Mouse (Mus musculus): ENCODE results near the gene Lrrc56. TPM values are rescaled to one million over a fixed set of nuclear protein-coding genes. Genes with fewer than 3 reads are reported as not detected.

Gene Lrrc56
- polyA plus RNA-seq, 2 experiments: 10.4 to 15.3 TPM

DNA sequence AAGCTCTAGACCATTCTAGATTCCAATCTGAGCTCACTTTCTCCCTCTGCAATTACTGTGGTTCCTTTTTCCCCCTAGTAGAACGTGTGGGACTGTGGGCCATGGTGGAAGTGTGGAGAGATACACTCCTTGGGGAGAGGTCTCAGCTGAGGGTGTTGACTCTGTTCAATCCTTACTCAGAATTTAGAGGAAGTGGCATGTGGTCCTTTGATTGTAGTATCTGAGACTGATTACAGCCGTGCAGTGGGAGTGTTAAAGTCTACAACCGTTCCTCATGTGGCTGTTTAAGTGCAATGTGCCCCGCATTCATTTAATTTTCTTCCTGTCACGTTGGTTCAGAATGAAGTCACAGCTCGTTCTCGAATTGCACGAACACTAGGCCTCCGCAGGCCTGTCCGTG, 62.2 kb downstream of the Lrrc56 start:
- H3K27me3 ChIP-seq (ENCODE audit: control insufficient read depth, insufficient read depth, low read length): no peaks in the 10 kb centered on the region
- H3K4me3 ChIP-seq (ENCODE audit: insufficient read depth in 1 of 2, low read depth in 2 of 2, low read length in 2 of 2): no peak overlapping the region
- no peak for ATAC-seq (ENCODE audit: insufficient read depth)
- H3K4me1 ChIP-seq (replicated peaks; ENCODE audit: control insufficient read depth in 2 of 2, insufficient read depth in 2 of 2, low read length in 1 of 2): no peaks in the 10 kb centered on the region
- H3K36me3 ChIP-seq (replicated peaks; ENCODE audit: control insufficient read depth, insufficient read depth, low read depth): peaks cover 88% of the 10 kb centered on the region
- TF ChIP-seq EP300 (IDR thresholded peaks at IDR 0.05; ENCODE audit: low read depth) (no peak), CTCF (IDR thresholded peaks at IDR 0.05; ENCODE audit: low read depth) (no peak)
- no peaks in the 10 kb centered on the region for H3K9me3 ChIP-seq (ENCODE audit: control insufficient read depth, low read length)
- H3K27ac ChIP-seq: no peak overlapping the region
- 78% methylated on average over 10 of the region's 10 CpGs for WGBS (ENCODE audit: insufficient replicate concordance)
- H3K4me2 ChIP-seq (ENCODE audit: low read depth): no peak overlapping the region
- DNase-seq (ENCODE audit: low read depth in 3 of 3, low spot score in 3 of 3): no peak
- no peak overlapping the region for H3K9ac ChIP-seq (replicated peaks)

MicroRNA genes within 50 kb of the gene (microRNA counts, 519-probe panel; counts per million panel counts)
- microRNA mmu-miR-210: 6,333 counts per million, percentile 52 among the panel's probes with 10 or more counts

Small RNA genes within 50 kb of the gene (microRNA-seq; reads per million reads assigned to microRNA genes)
- gene Mir210: 1,144 reads per million, percentile 74 among the genes with 10 or more reads in this experiment

Other genes with a start within 250 kb of the Lrrc56 start
- gene Ifitm5, start 243.9 kb upstream of the Lrrc56 start, polyA plus RNA-seq (2012; rRNA removed): 0.17 and 0.33 TPM in 2 replicates
- 0.30 and 0.32 TPM in 2 replicates for gene Ifitm5, start 243.9 kb upstream of the Lrrc56 start, polyA plus RNA-seq (2014; fragmentation: Nextera tagmentation; extraction: Ambion mirVana)
- gene Gm45717, start 238.2 kb upstream of the Lrrc56 start, polyA plus RNA-seq (2012; rRNA removed): not detected in 2 replicates
- gene Gm45717, start 238.2 kb upstream of the Lrrc56 start, polyA plus RNA-seq (2014; fragmentation: Nextera tagmentation; extraction: Ambion mirVana): not detected in 2 replicates
- 217 and 258 TPM in 2 replicates for gene Ifitm2, start 238.2 kb upstream of the Lrrc56 start, polyA plus RNA-seq (2012; rRNA removed)
- gene Ifitm2, start 238.2 kb upstream of the Lrrc56 start, polyA plus RNA-seq (2014; fragmentation: Nextera tagmentation; extraction: Ambion mirVana): 405 and 432 TPM in 2 replicates
- 34.2 and 35.7 TPM in 2 replicates for gene Ifitm1, start 226.9 kb upstream of the Lrrc56 start, polyA plus RNA-seq (2012; rRNA removed)
- gene Ifitm1, start 226.9 kb upstream of the Lrrc56 start, polyA plus RNA-seq (2014; fragmentation: Nextera tagmentation; extraction: Ambion mirVana): 20.2 and 30.9 TPM in 2 replicates
- gene Ifitm3, start 183.4 kb upstream of the Lrrc56 start, polyA plus RNA-seq (2012; rRNA removed): 27.8 and 30.8 TPM in 2 replicates
- gene Ifitm3, start 183.4 kb upstream of the Lrrc56 start, polyA plus RNA-seq (2014; fragmentation: Nextera tagmentation; extraction: Ambion mirVana): 61.5 and 73.5 TPM in 2 replicates
- 8.3 and 9.2 TPM in 2 replicates for gene Ifitm6, start 176.2 kb upstream of the Lrrc56 start, polyA plus RNA-seq (2012; rRNA removed)
- 6.0 and 9.6 TPM in 2 replicates for gene Ifitm6, start 176.2 kb upstream of the Lrrc56 start, polyA plus RNA-seq (2014; fragmentation: Nextera tagmentation; extraction: Ambion mirVana)
- not detected in 2 replicates for gene Gm17387, start 165.0 kb upstream of the Lrrc56 start, polyA plus RNA-seq (2012; rRNA removed)
- not detected in 2 replicates for gene Gm17387, start 165.0 kb upstream of the Lrrc56 start, polyA plus RNA-seq (2014; fragmentation: Nextera tagmentation; extraction: Ambion mirVana)
- gene B4galnt4, start 133.1 kb upstream of the Lrrc56 start, polyA plus RNA-seq (2012; rRNA removed): 0.64 and 0.84 TPM in 2 replicates
- 0.39 and 0.68 TPM in 2 replicates for gene B4galnt4, start 133.1 kb upstream of the Lrrc56 start, polyA plus RNA-seq (2014; fragmentation: Nextera tagmentation; extraction: Ambion mirVana)
- 0.33 and 0.51 TPM in 2 replicates for gene Pkp3, start 115.9 kb upstream of the Lrrc56 start, polyA plus RNA-seq (2012; rRNA removed)
- gene Pkp3, start 115.9 kb upstream of the Lrrc56 start, polyA plus RNA-seq (2014; fragmentation: Nextera tagmentation; extraction: Ambion mirVana): 0.36 and 0.80 TPM in 2 replicates
- gene Sigirr, start 93.6 kb upstream of the Lrrc56 start, polyA plus RNA-seq (2012; rRNA removed): 9.8 and 10.8 TPM in 2 replicates
- 16.0 and 18.4 TPM in 2 replicates for gene Sigirr, start 93.6 kb upstream of the Lrrc56 start, polyA plus RNA-seq (2014; fragmentation: Nextera tagmentation; extraction: Ambion mirVana)
- 0.30 and 0.53 TPM in 2 replicates for gene Ano9, start 76.4 kb upstream of the Lrrc56 start, polyA plus RNA-seq (2012; rRNA removed)
- gene Ano9, start 76.4 kb upstream of the Lrrc56 start, polyA plus RNA-seq (2014; fragmentation: Nextera tagmentation; extraction: Ambion mirVana): 0.24 and 0.27 TPM in 2 replicates
- 72.2 and 72.8 TPM in 2 replicates for gene Ptdss2, start 71.8 kb upstream of the Lrrc56 start, polyA plus RNA-seq (2012; rRNA removed)
- 111 and 130 TPM in 2 replicates for gene Ptdss2, start 71.8 kb upstream of the Lrrc56 start, polyA plus RNA-seq (2014; fragmentation: Nextera tagmentation; extraction: Ambion mirVana)
- 26.5 and 29.1 TPM in 2 replicates for gene Rnh1, start 21.3 kb upstream of the Lrrc56 start, polyA plus RNA-seq (2012; rRNA removed)
- 54.6 and 59.7 TPM in 2 replicates for gene Rnh1, start 21.3 kb upstream of the Lrrc56 start, polyA plus RNA-seq (2014; fragmentation: Nextera tagmentation; extraction: Ambion mirVana)
- 50.8 and 66.8 TPM in 2 replicates for gene Hras, start 152 bp upstream of the Lrrc56 start, polyA plus RNA-seq (2012; rRNA removed)
- 84.4 and 102 TPM in 2 replicates for gene Hras, start 152 bp upstream of the Lrrc56 start, polyA plus RNA-seq (2014; fragmentation: Nextera tagmentation; extraction: Ambion mirVana)
- gene Lmntd2, start 19.9 kb downstream of the Lrrc56 start, polyA plus RNA-seq (2012; rRNA removed): 2.0 and 2.3 TPM in 2 replicates
- gene Lmntd2, start 19.9 kb downstream of the Lrrc56 start, polyA plus RNA-seq (2014; fragmentation: Nextera tagmentation; extraction: Ambion mirVana): 0.25 and 0.66 TPM in 2 replicates
- 21.6 and 28.3 TPM in 2 replicates for gene Rassf7, start 21.7 kb downstream of the Lrrc56 start, polyA plus RNA-seq (2012; rRNA removed)
- 16.8 and 22.4 TPM in 2 replicates for gene Rassf7, start 21.7 kb downstream of the Lrrc56 start, polyA plus RNA-seq (2014; fragmentation: Nextera tagmentation; extraction: Ambion mirVana)
- 10.4 and 14.1 TPM in 2 replicates for gene Phrf1, start 34.6 kb downstream of the Lrrc56 start, polyA plus RNA-seq (2012; rRNA removed)
- 25.7 and 28.3 TPM in 2 replicates for gene Phrf1, start 34.6 kb downstream of the Lrrc56 start, polyA plus RNA-seq (2014; fragmentation: Nextera tagmentation; extraction: Ambion mirVana)
- gene Irf7, start 72.3 kb downstream of the Lrrc56 start, polyA plus RNA-seq (2012; rRNA removed): 4.6 and 5.4 TPM in 2 replicates
- 4.8 and 5.1 TPM in 2 replicates for gene Irf7, start 72.3 kb downstream of the Lrrc56 start, polyA plus RNA-seq (2014; fragmentation: Nextera tagmentation; extraction: Ambion mirVana)
- 0.07 and 0.11 TPM in 2 replicates for gene Cdhr5, start 82.6 kb downstream of the Lrrc56 start, polyA plus RNA-seq (2012; rRNA removed)
- gene Cdhr5, start 82.6 kb downstream of the Lrrc56 start, polyA plus RNA-seq (2014; fragmentation: Nextera tagmentation; extraction: Ambion mirVana): 0.24 and 0.27 TPM in 2 replicates
- gene Sct, start 85.0 kb downstream of the Lrrc56 start, polyA plus RNA-seq (2012; rRNA removed): 0.16 TPM in 1 of 2 replicates, not detected in the other
- gene Sct, start 85.0 kb downstream of the Lrrc56 start, polyA plus RNA-seq (2014; fragmentation: Nextera tagmentation; extraction: Ambion mirVana): 0.22 and 0.30 TPM in 2 replicates
- not detected in 2 replicates for gene Drd4, start 97.8 kb downstream of the Lrrc56 start, polyA plus RNA-seq (2012; rRNA removed)
- gene Drd4, start 97.8 kb downstream of the Lrrc56 start, polyA plus RNA-seq (2014; fragmentation: Nextera tagmentation; extraction: Ambion mirVana): not detected in 2 replicates
- 6.9 and 7.8 TPM in 2 replicates for gene Deaf1, start 133.5 kb downstream of the Lrrc56 start, polyA plus RNA-seq (2012; rRNA removed)
- gene Deaf1, start 133.5 kb downstream of the Lrrc56 start, polyA plus RNA-seq (2014; fragmentation: Nextera tagmentation; extraction: Ambion mirVana): 11.1 and 13.6 TPM in 2 replicates
- 10.7 and 13.6 TPM in 2 replicates for gene Tmem80, start 133.6 kb downstream of the Lrrc56 start, polyA plus RNA-seq (2012; rRNA removed)
- gene Tmem80, start 133.6 kb downstream of the Lrrc56 start, polyA plus RNA-seq (2014; fragmentation: Nextera tagmentation; extraction: Ambion mirVana): 11.3 and 13.0 TPM in 2 replicates
- 7.9 and 8.3 TPM in 2 replicates for gene Eps8l2, start 144.7 kb downstream of the Lrrc56 start, polyA plus RNA-seq (2012; rRNA removed)
- gene Eps8l2, start 144.7 kb downstream of the Lrrc56 start, polyA plus RNA-seq (2014; fragmentation: Nextera tagmentation; extraction: Ambion mirVana): 6.6 and 7.7 TPM in 2 replicates
- 212 and 266 TPM in 2 replicates for gene Taldo1, start 198.0 kb downstream of the Lrrc56 start, polyA plus RNA-seq (2012; rRNA removed)
- gene Taldo1, start 198.0 kb downstream of the Lrrc56 start, polyA plus RNA-seq (2014; fragmentation: Nextera tagmentation; extraction: Ambion mirVana): 427 and 428 TPM in 2 replicates
- 13.8 and 16.9 TPM in 2 replicates for gene Gatd1, start 220.0 kb downstream of the Lrrc56 start, polyA plus RNA-seq (2012; rRNA removed)
- 8.7 and 10.3 TPM in 2 replicates for gene Gatd1, start 220.0 kb downstream of the Lrrc56 start, polyA plus RNA-seq (2014; fragmentation: Nextera tagmentation; extraction: Ambion mirVana)
- 0.09 TPM in 1 of 2 replicates, not detected in the other for gene Cend1, start 235.3 kb downstream of the Lrrc56 start, polyA plus RNA-seq (2012; rRNA removed)
- not detected in 2 replicates for gene Cend1, start 235.3 kb downstream of the Lrrc56 start, polyA plus RNA-seq (2014; fragmentation: Nextera tagmentation; extraction: Ambion mirVana)
- gene Slc25a22, start 243.7 kb downstream of the Lrrc56 start, polyA plus RNA-seq (2012; rRNA removed): 19.6 and 23.8 TPM in 2 replicates
- 11.0 and 13.5 TPM in 2 replicates for gene Slc25a22, start 243.7 kb downstream of the Lrrc56 start, polyA plus RNA-seq (2014; fragmentation: Nextera tagmentation; extraction: Ambion mirVana)
- gene Pidd1, start 249.9 kb downstream of the Lrrc56 start, polyA plus RNA-seq (2012; rRNA removed): 15.5 and 18.7 TPM in 2 replicates
- 6.1 and 9.4 TPM in 2 replicates for gene Pidd1, start 249.9 kb downstream of the Lrrc56 start, polyA plus RNA-seq (2014; fragmentation: Nextera tagmentation; extraction: Ambion mirVana)